Mouse (Mus musculus): ENCODE measurements around the gene Lrriq1.

- TF ChIP-seq CTCF (IDR thresholded peaks at IDR 0.05) = no peak
- no peak for TF ChIP-seq POLR2A (IDR thresholded peaks at IDR 0.05; ENCODE audit: insufficient read depth, low read depth, low read length)
- TF ChIP-seq EP300 (IDR thresholded peaks at IDR 0.05; ENCODE audit: insufficient read depth, low read depth, low read length) = no peak
Observed at GRCm38 (mm10) chr10:103236460-103236772, 294 bp upstream of the Lrriq1 start.

Data from heart, adult 2 months (tissue).